In genomic region chr2:167078931-167079495, GRCm38 (mm10) we compare ENCODE assay signal across 8 mouse cellular contexts. TPM values are rescaled to one million over a fixed set of nuclear protein-coding genes. Genes with fewer than 3 reads are reported as not detected.
DNase-seq lines count a peak whose midpoint lies in the region; ATAC-seq and TF ChIP-seq lines count a peak whose summit lies in the region.

No protein-coding gene starts in this region.

- WGBS in cerebellum, adult 2 months, result 28% methylated on average over 9 of the region's 9 CpGs
- 36% methylated on average over 9 of the region's 9 CpGs for WGBS in lung, embryonic 16.5 days
- WGBS in lung, adult 2 months, result 38% methylated on average over 9 of the region's 9 CpGs
- 52% methylated on average over 9 of the region's 9 CpGs for WGBS in forebrain, postnatal 0 days

- no peaks in the 10 kb centered on the region for H3K27me3 ChIP-seq in cerebellum, adult 2 months (ENCODE audit: control insufficient read depth, insufficient read depth, low read length)
- H3K27me3 ChIP-seq in lung, embryonic 16.5 days (ENCODE audit: control insufficient read depth, insufficient read depth, low read depth, low read length), result no peaks in the 10 kb centered on the region
- no peaks in the 10 kb centered on the region for H3K27me3 ChIP-seq in forebrain, postnatal 0 days (ENCODE audit: insufficient read depth, low read length)

- ATAC-seq in lung, embryonic 16.5 days (ENCODE audit: low read depth), result peak; percentile 36; the same call in 1 of the 2 replicates
- peak; percentile 78 for ATAC-seq in forebrain, postnatal 0 days

- no peaks in the 10 kb centered on the region for H3K36me3 ChIP-seq in lung, embryonic 16.5 days (ENCODE audit: control insufficient read depth, insufficient read depth, low read length)
- H3K36me3 ChIP-seq in forebrain, postnatal 0 days (ENCODE audit: insufficient read depth), result no peaks in the 10 kb centered on the region

- H3K4me3 ChIP-seq in cerebellum, adult 2 months (replicated peaks; ENCODE audit: insufficient read depth, low read depth, low read length), result no peak overlapping the region
- no peak overlapping the region for H3K4me3 ChIP-seq in lung, embryonic 16.5 days (ENCODE audit: low read length)
- H3K4me3 ChIP-seq in lung, adult 2 months (replicated peaks; ENCODE audit: extremely low read depth, low read depth, low read length), result no peak overlapping the region
- H3K4me3 ChIP-seq in forebrain, postnatal 0 days (ENCODE audit: low read depth, low read length), result no peak overlapping the region

- H3K4me1 ChIP-seq in cerebellum, adult 2 months (ENCODE audit: control insufficient read depth, insufficient read depth, low read length), result peaks cover 29% of the 10 kb centered on the region
- peaks cover 17% of the 10 kb centered on the region for H3K4me1 ChIP-seq in lung, embryonic 16.5 days (replicated peaks; ENCODE audit: control insufficient read depth, insufficient read depth, low read length)
- H3K4me1 ChIP-seq in lung, adult 2 months (ENCODE audit: control insufficient read depth, insufficient read depth, low read length), result 0 out of 2 replicates have a peak, but pooled peaks cover 4% of the 10 kb centered on the region
- H3K4me1 ChIP-seq in forebrain, postnatal 0 days (ENCODE audit: insufficient read depth), result peaks cover 12% of the 10 kb centered on the region; the same call in 1 of the 2 replicates

- H3K9me3 ChIP-seq in lung, embryonic 16.5 days (ENCODE audit: control insufficient read depth, low read length), result no peaks in the 10 kb centered on the region
- H3K9me3 ChIP-seq in forebrain, postnatal 0 days (ENCODE audit: low read length), result no peaks in the 10 kb centered on the region

- no peak for TF ChIP-seq CTCF in cerebellum, adult 2 months (IDR thresholded peaks at IDR 0.05; ENCODE audit: borderline replicate concordance, insufficient read depth, low read depth, low read length)
- TF ChIP-seq CTCF in lung, adult 2 months (IDR thresholded peaks at IDR 0.05; ENCODE audit: insufficient read depth, low read length), result no peak
- no peak for TF ChIP-seq CTCF in forebrain, postnatal 0 days (IDR thresholded peaks at IDR 0.05; ENCODE audit: low read depth)

- H3K27ac ChIP-seq in cerebellum, adult 2 months (ENCODE audit: insufficient read depth, low read length), result peak overlapping the region; percentile 92
- H3K27ac ChIP-seq in lung, embryonic 16.5 days (ENCODE audit: low read length), result no peak overlapping the region; the same call in none of the 2 replicates
- H3K27ac ChIP-seq in forebrain, postnatal 0 days (ENCODE audit: low read depth, low read length), result peak overlapping the region; percentile 75

- no peak overlapping the region for H3K9ac ChIP-seq in lung, embryonic 16.5 days (ENCODE audit: low read length)
- no peak overlapping the region for H3K9ac ChIP-seq in forebrain, postnatal 0 days

- DNase-seq in cerebellum, adult 2 months, result peak in 1 of 2 experiments; percentile 41
- no peak for DNase-seq in cerebellum, postnatal 4 days (ENCODE audit: low spot score in 2 of 2)
- DNase-seq in lung, adult 2 months, result no peak
- DNase-seq in forebrain, postnatal 0 days, result peak; percentile 66
- DNase-seq in right cerebral cortex, postnatal 36 days (ENCODE audit: low spot score in 2 of 2), result peak; percentile 37 to 47
- no peak for DNase-seq in c-Kit-positive CD71-positive TER-119-positive erythroid progenitor cells, embryonic 14.5 days (ENCODE audit: low spot score)
- no peak for DNase-seq in embryo, embryonic 11 days

- TF ChIP-seq POLR2A in cerebellum, adult 2 months (IDR thresholded peaks at IDR 0.05; ENCODE audit: borderline replicate concordance, insufficient read depth, low read length), result no peak
- TF ChIP-seq POLR2A in lung, adult 2 months (IDR thresholded peaks at IDR 0.05; ENCODE audit: borderline replicate concordance, extremely low read depth, low read depth, low read length), result no peak

- H3K4me2 ChIP-seq in lung, embryonic 16.5 days (ENCODE audit: low read depth, low read length), result no peak overlapping the region
- no peak overlapping the region for H3K4me2 ChIP-seq in forebrain, postnatal 0 days (ENCODE audit: low read depth)

RNA-seq across cellular contexts. Expression of gene Znfx1, which starts 16.2 kb away (rescaled TPM):
- 25.4 and 25.9 TPM in 2 replicates for polyA plus RNA-seq in cerebellum, adult 2 months (2012; rRNA removed)
- 8.9 and 10.0 TPM in 2 replicates for polyA plus RNA-seq in lung, embryonic 16.5 days (2015; fragmentation: Nextera tagmentation; extraction: Ambion mirVana)
- 39.4 and 46.6 TPM in 2 replicates for polyA plus RNA-seq in lung, adult 2 months (2012; rRNA removed)
- 20.5 and 25.4 TPM in 2 replicates for total RNA-seq in forebrain, postnatal 0 days (2014; rRNA removed)
- polyA plus RNA-seq in forebrain, postnatal 0 days (2015; fragmentation: Nextera tagmentation; extraction: Ambion mirVana), result 2.2 and 4.4 TPM in 2 replicates

Comparison
In these comparisons a context has a peak if more than half of its experiments do, and no peak if none do; other contexts are left out.
1. DNase-seq: peak in forebrain, postnatal 0 days (single experiment) and right cerebral cortex, postnatal 36 days (2 of 2); none in cerebellum, postnatal 4 days (0 of 2), lung, adult 2 months (single experiment), c-Kit-positive CD71-positive TER-119-positive erythroid progenitor cells, embryonic 14.5 days (single experiment) and embryo, embryonic 11 days (single experiment).